1 mouse cellular context compared by ENCODE assay signal in genomic region chr13:58124989-58125388, GRCm38 (mm10).
TF ChIP-seq lines count a peak whose summit lies in the region.

No protein-coding gene starts in this region.

TF ChIP-seq in MEL, 35 proteins besides CTCF, POLR2A, EP300 and RAD21:
- TF ChIP-seq POLR2AphosphoS2 (IDR thresholded peaks at IDR 0.05; ENCODE audit: low read length) (peak; percentile 69; the same call in 1 of the 2 replicates), ZMIZ1 (IDR thresholded peaks at IDR 0.05; ENCODE audit: low read depth, low read length) (no peak)
